Mouse (Mus musculus) lung, embryonic 15.5 days (tissue): ENCODE measurements around the gene Rtl3. TPM values are rescaled to one million over a fixed set of nuclear protein-coding genes. Genes with fewer than 3 reads are reported as not detected.

Experiments
- ATAC-seq: fragments of 200-750 bp; cut with Nextera tagmentation; 2 replicates; pipeline ENCODE4 v1.8.0; 2017; ENCODE audit warnings: moderate number of reproducible peaks, borderline replicate concordance; ENCODE audit not compliant: low FRiP score, low TSS enrichment; ENCODE audit errors: extremely low read depth
- H3K27ac ChIP-seq: fragments of 300-500 bp; sonication (generic); 2 replicates; pipeline ENCODE4 v1.5.1; 2015; ENCODE audit warnings: moderate library complexity, mild to moderate bottlenecking, inconsistent platforms
- H3K27me3 ChIP-seq: fragments of 300-500 bp; sonication (generic); 2 replicates; pipeline ENCODE4 v1.6.1; 2015; ENCODE audit warnings: inconsistent platforms
- H3K36me3 ChIP-seq: fragments of 300-500 bp; sonication (generic); 2 replicates; pipeline ENCODE4 v1.6.1; 2015; ENCODE audit warnings: inconsistent platforms
- H3K4me1 ChIP-seq: fragments of 300-500 bp; sonication (generic); 2 replicates; pipeline ENCODE4 v1.6.1; 2015; ENCODE audit warnings: inconsistent platforms
- H3K4me2 ChIP-seq: fragments of 300-500 bp; sonication (generic); 2 replicates; pipeline ENCODE4 v1.6.1; 2015; ENCODE audit warnings: inconsistent platforms, mild to moderate bottlenecking, moderate library complexity
- H3K4me3 ChIP-seq: fragments of 300-500 bp; sonication (generic); 2 replicates; pipeline ENCODE4 v1.5.1; 2015; ENCODE audit warnings: mild to moderate bottlenecking, inconsistent platforms
- H3K9ac ChIP-seq: fragments of 300-500 bp; sonication (generic); 2 replicates; pipeline ENCODE4 v1.6.1; 2015; ENCODE audit warnings: inconsistent platforms
- H3K9me3 ChIP-seq: fragments of 300-500 bp; sonication (generic); 2 replicates; pipeline ENCODE4 v1.6.1; 2016; ENCODE audit warnings: inconsistent platforms
- WGBS: fragments of 180-500 bp; shearing (Covaris S2); methylation state at CpG from one replicate; pipeline ENCODE4 v1.1.7; 2015; 5-methylcytosine and 5-hydroxymethylcytosine counted together
- polyA plus RNA-seq: library from polyadenylated mRNA; unstranded; fragments of >200 nt; fragmentation: Nextera tagmentation; extraction: Ambion mirVana; gene quantifications from 2 replicates; pipeline ENCODE4 v1.2.1, GENCODE M21; 2015

The Rtl3 gene
- 9.8 and 11.8 TPM in 2 replicates for polyA plus RNA-seq

DNA sequence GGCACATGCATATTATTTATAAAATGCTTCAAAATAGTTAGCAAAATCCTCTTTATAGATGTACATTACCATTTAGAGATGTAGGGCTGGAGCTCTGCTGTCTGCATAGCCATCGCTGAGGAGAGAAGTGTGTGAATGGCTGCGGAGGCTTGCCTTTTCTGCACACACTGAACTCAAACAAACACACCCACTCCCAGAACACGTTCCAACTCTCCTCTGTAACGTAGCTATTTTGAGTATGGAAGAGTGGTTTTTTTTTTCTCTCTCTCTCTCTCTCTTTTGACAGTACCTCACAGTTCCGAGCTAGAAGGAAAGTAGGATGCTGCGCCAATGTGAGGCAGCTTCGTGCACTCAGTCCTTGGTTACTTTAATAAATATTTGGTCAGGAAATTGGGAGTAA lies at the start of gene Rtl3:
Rtl3 (minus strand) TSS at position 236 of the 400 bp plus-strand sequence.
- no peaks in the 10 kb centered on the region for H3K27me3 ChIP-seq
- H3K27ac ChIP-seq = peak within 1 kb of the TSS; percentile 33; the same call in 1 of the 2 replicates
- H3K4me2 ChIP-seq = peak within 1 kb of the TSS; percentile 16; the same call in 1 of the 2 replicates
- H3K4me1 ChIP-seq = no peaks in the 10 kb centered on the region
- no peak within 1 kb of the TSS for H3K9ac ChIP-seq
- no peaks in the 10 kb centered on the region for H3K9me3 ChIP-seq
- no peak within 1 kb of the TSS for H3K4me3 ChIP-seq
- H3K36me3 ChIP-seq = no peaks in the 10 kb centered on the region
- ATAC-seq = peak; percentile 80; the same call in 1 of the 2 replicates
- 25% methylated on average over 7 of the region's 7 CpGs for WGBS

DNA sequence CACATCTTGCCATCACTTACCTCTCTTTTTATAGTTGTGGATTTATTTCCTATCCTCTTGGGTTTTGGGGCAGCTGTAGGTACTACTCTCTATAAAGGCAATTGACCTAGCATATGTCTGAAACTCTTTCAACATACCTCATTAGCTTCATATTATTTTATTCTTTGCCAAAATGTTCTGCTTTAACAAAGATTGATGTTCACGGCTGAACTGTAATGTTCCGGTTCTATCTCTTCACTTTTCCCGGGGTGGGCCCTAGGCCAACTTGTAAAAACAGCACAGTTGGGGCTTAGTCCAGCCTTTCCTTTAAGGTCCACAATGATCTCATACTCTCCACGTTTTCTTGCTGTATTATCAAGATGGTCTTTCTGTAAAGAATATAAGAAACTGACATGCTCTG lies 31.9 kb upstream of the Rtl3 start:
- WGBS = 44% methylated on average over 4 of the region's 4 CpGs
- no peak for ATAC-seq
- no peaks in the 10 kb centered on the region for H3K27me3 ChIP-seq

DNA sequence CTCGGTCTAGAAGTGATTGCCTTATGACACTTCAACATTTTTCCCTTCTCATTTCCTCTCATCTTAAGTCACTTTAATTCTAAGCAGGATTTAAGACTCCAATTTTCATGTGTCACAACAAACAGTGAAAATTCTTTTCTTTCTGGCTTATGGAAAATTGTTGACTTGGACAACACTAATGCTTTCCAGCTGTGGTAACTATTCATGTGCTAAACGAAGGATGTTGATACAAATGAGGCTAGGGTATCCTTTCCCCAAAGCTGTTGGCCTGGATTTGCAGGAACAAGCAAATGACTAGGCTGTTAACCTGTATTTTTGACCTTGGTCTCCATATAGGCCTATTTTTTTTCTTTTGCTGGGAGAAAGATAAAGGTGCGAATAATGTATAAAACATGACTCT lies 31.4 kb upstream of the Rtl3 start:
- ATAC-seq = peak; percentile 52; the same call in 1 of the 2 replicates
- Histone ChIP-seq H3K4me3 (no peak overlapping the region), H3K9ac (no peak overlapping the region), H3K27me3 (no peaks in the 10 kb centered on the region), H3K36me3 (no peaks in the 10 kb centered on the region), H3K4me1 (no peaks in the 10 kb centered on the region), H3K4me2 (no peak overlapping the region), H3K9me3 (no peaks in the 10 kb centered on the region), H3K27ac (no peak overlapping the region)
- WGBS = 37% methylated on average over 3 of the region's 3 CpGs

More for the DNA sequence above, 31.9 kb upstream of the Rtl3 start:
- Histone ChIP-seq H3K4me2 (no peak overlapping the region), H3K4me3 (no peak overlapping the region), H3K36me3 (no peaks in the 10 kb centered on the region), H3K9me3 (no peaks in the 10 kb centered on the region), H3K9ac (no peak overlapping the region), H3K27ac (no peak overlapping the region), H3K4me1 (no peaks in the 10 kb centered on the region)

DNA sequence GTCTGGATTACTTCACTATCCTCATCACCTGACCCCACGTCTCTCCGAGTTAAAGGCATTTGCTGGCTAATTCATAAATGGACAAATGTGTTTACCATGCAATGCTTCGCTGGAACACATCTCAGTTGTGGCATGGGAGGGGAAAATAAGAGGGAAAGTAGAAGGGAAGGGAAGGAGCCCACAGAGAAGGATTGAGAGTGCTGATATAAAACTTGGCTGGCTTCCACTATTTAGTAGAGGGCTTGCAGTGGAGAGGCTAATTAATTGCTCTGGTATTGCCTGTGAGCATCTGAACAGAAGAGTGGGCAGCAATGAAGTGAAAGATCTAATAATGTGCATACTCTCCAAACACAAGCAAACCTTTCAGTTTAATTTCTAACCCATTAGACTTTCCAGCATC lies 31.0 kb upstream of the Rtl3 start:
- no peaks in the 10 kb centered on the region for H3K36me3 ChIP-seq
- H3K27ac ChIP-seq = 0 out of 2 replicates have a peak overlapping the region, but pooled peaks have one; percentile 19
- no peak overlapping the region for H3K4me2 ChIP-seq
- ATAC-seq = peak; percentile 55; the same call in 1 of the 2 replicates
- no peaks in the 10 kb centered on the region for H3K27me3 ChIP-seq
- H3K9ac ChIP-seq = no peak overlapping the region
- no peaks in the 10 kb centered on the region for H3K9me3 ChIP-seq
- 36% methylated on average over 3 of the region's 3 CpGs for WGBS
- H3K4me3 ChIP-seq = no peak overlapping the region
- no peaks in the 10 kb centered on the region for H3K4me1 ChIP-seq

DNA sequence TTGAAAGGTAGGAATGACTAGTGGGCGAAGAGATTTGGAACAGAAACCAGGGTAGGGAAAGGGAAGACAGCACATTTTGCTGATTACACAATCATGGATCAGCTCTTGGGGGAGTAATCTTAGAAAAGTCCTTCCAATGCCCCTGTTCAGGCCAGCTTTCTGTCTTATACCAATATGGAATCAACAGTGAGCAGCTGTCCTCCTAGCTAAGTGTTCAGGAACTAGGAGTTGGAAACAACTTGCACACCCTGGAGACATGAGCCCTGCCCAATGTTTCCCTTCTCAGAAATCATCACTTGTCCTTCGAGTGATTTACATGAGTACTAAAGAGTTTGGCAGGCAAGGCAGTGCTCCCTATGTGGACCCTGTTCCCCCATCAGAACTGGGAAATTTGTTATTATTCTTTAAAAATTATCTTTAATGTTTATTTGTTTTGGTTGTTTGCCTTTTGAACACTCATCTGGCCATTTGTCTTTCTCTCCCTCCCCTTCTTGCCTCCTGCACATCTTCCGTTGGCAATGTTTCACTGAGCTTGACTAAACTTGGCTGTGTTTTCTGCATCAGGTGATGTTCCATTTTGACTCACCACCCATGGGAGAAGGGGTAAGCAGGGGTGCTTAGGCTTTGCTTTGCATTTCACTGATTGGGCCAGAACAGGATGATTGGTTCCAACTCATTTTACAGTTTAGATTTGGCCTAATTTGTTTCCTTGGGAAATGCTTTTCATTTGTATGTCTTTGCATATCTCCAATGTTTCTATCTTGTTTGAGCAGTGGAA lies 13.3 kb upstream of the Rtl3 start:
- H3K4me3 ChIP-seq = no peak overlapping the region
- H3K27ac ChIP-seq = no peak overlapping the region
- H3K9ac ChIP-seq = no peak overlapping the region
- no peaks in the 10 kb centered on the region for H3K9me3 ChIP-seq
- no peak overlapping the region for H3K4me2 ChIP-seq
- H3K4me1 ChIP-seq = no peaks in the 10 kb centered on the region
- H3K27me3 ChIP-seq = no peaks in the 10 kb centered on the region
- WGBS = 64% methylated on average over 3 of the region's 3 CpGs
- no peak for ATAC-seq
- H3K36me3 ChIP-seq = no peaks in the 10 kb centered on the region

DNA sequence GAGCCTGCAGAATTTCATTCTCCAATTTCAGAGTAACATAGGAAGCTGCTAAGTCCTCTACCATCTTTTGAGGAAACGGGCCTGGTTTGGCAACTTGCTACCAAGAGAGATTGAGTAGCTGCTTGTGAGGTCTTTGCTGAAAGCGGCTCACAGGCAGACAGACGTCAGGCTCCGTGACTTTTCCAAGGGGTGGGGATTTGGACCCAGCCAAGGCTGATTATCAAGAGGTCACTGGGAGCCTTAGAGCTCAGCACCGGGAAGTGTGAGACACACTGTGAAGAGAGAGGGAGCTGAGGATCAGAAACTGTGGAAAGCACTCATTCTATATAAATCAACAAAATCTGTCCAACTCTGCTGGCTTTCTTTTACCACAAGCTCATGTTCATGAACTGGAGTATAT lies 853 bp downstream of the Rtl3 start:
- ATAC-seq = peak; percentile 73
- Histone ChIP-seq H3K4me3 (no peak overlapping the region), H3K27ac (peak overlapping the region; percentile 33; the same call in 1 of the 2 replicates), H3K27me3 (no peaks in the 10 kb centered on the region), H3K9ac (no peak overlapping the region), H3K4me2 (peak overlapping the region; percentile 16; the same call in 1 of the 2 replicates), H3K9me3 (no peaks in the 10 kb centered on the region), H3K36me3 (no peaks in the 10 kb centered on the region), H3K4me1 (no peaks in the 10 kb centered on the region)
- 33% methylated on average over 5 of the region's 5 CpGs for WGBS

DNA sequence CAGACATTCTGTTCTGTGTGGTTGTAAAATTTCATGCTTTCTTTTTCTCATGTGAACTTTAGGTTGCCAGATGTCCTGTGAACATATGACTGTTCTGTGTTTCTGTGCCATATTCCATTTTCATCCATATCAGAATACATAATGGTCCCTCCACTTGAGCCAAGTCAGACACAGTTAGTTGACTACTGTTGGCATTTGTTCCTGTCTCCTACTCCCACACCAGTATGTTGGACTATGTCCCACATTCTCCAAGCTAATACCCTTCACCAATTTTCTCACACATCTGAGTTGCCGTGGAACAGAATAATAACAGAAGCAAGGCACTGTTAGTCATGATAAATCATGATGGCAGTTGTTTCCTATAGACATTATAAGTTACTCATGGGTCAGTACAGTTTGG lies 9.9 kb downstream of the Rtl3 start:
- no peak for ATAC-seq
- Histone ChIP-seq H3K9ac (no peak overlapping the region), H3K36me3 (no peaks in the 10 kb centered on the region), H3K27me3 (no peaks in the 10 kb centered on the region), H3K4me1 (no peaks in the 10 kb centered on the region), H3K9me3 (no peaks in the 10 kb centered on the region), H3K4me2 (no peak overlapping the region), H3K4me3 (no peak overlapping the region), H3K27ac (no peak overlapping the region)
- 48% methylated on average over 1 of the region's 1 CpGs for WGBS

DNA sequence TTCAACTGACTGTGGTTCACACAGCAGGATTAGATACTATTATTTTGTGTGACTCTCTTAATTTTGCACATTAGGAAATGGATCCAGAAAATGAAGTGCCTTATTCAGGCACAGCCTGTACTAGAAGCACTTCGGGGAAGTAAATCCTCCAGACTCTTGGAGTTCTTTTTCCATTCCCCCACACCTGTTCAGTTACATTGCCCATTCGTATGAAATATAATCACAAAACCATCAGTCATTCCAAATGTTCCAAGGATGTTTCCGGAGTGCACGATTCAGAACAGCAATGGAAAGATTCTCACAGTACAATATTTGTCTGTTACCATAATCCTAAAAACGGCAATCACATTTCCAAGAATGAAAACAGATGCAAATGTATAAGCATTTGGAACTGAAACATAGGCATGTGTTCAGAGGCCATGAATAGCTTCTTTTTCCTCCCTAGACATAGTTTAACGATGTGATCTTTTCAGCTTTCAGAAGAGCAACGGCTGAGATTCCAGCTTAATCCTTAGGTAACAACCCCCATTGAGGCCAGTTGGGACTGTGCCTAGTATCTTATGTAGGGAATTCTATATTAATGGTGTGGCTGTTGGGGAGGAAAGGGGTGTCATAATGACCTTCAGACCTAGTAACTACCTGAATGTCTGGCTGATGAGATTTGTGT lies 30.8 kb downstream of the Rtl3 start:
- Histone ChIP-seq H3K27me3 (no peaks in the 10 kb centered on the region), H3K9ac (no peak overlapping the region), H3K4me3 (no peak overlapping the region), H3K4me2 (no peak overlapping the region), H3K27ac (no peak overlapping the region), H3K4me1 (no peaks in the 10 kb centered on the region), H3K36me3 (no peaks in the 10 kb centered on the region), H3K9me3 (no peaks in the 10 kb centered on the region)
- WGBS = 67% methylated on average over 7 of the region's 7 CpGs
- ATAC-seq = no peak

DNA sequence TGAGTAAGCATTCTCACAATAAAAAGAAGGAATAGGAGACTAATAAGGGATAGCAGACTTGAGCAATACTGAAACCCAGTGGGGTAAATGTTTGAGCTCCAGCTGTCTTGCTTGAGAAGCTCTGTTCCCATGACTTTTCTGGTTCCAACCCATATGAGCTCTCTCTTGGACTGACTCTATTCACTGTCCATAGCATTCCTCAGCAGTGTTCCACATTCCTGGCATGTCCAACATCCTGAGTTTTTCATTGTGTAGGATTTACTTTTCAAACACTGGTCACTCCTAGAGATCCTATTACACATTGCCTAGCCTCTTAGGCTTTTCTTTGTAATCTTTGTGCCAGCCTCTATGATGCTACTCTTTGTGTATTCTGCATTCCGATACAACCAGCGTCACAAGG lies 36.1 kb downstream of the Rtl3 start:
- no peak for ATAC-seq
- 72% methylated on average over 2 of the region's 2 CpGs for WGBS
- Histone ChIP-seq H3K4me2 (no peak overlapping the region), H3K4me1 (no peaks in the 10 kb centered on the region), H3K4me3 (no peak overlapping the region), H3K27me3 (no peaks in the 10 kb centered on the region), H3K27ac (no peak overlapping the region), H3K9me3 (no peaks in the 10 kb centered on the region), H3K36me3 (no peaks in the 10 kb centered on the region), H3K9ac (no peak overlapping the region)

DNA sequence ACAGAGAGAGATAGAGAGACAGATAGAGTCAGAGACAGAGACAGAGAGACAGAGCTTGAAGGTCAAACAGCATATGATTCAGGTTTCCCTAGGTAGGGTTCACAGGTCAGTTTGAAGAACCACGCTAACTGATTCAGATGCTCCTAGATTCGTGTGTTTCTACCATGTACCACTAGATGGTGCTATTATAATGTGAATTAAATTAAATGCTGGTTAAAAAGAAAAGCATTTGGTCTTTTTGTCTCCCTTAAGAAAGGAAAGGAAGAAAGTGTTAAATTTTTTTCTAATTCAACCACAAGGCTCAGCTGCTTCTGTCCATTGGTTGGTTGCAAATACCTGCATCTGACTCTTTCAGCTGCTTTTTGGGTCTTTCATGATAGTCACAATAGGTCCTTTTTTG lies 45.8 kb downstream of the Rtl3 start:
- no peaks in the 10 kb centered on the region for H3K36me3 ChIP-seq
- ATAC-seq = no peak
- H3K27ac ChIP-seq = no peak overlapping the region
- no peak overlapping the region for H3K4me2 ChIP-seq
- H3K27me3 ChIP-seq = no peaks in the 10 kb centered on the region
- H3K9me3 ChIP-seq = no peaks in the 10 kb centered on the region
- 7% methylated on average over 2 of the region's 2 CpGs for WGBS
- no peaks in the 10 kb centered on the region for H3K4me1 ChIP-seq
- no peak overlapping the region for H3K4me3 ChIP-seq
- H3K9ac ChIP-seq = no peak overlapping the region
